Mouse (Mus musculus) cerebellum, adult 2 months (tissue): ENCODE data around the gene Parva. TPM values are rescaled to one million over a fixed set of nuclear protein-coding genes. Genes with fewer than 3 reads are reported as not detected.

Source experiments
- DNase-seq, 2 experiments: peaks; one replicate each; pipeline ENCODE4 v3.0.0; 2021
- H3K27ac ChIP-seq: fragments of 200-500 bp; 2 replicates; pipeline ENCODE4 v1.5.1; 2012; ENCODE audit warnings: low read length, control low read depth, inconsistent platforms; ENCODE audit not compliant: insufficient read depth
- H3K27me3 ChIP-seq: fragments of 200-500 bp; 2 replicates; pipeline ENCODE4 v1.6.1; 2012; ENCODE audit warnings: inconsistent platforms, mild to moderate bottlenecking, low read length, moderate library complexity; ENCODE audit not compliant: control insufficient read depth, insufficient read depth
- H3K4me1 ChIP-seq: fragments of 200-500 bp; 2 replicates; pipeline ENCODE4 v1.6.1; 2011; ENCODE audit warnings: low read length; ENCODE audit not compliant: control insufficient read depth, insufficient read depth
- H3K4me3 ChIP-seq: fragments of 200-500 bp; replicated peaks from 2 replicates; pipeline ENCODE3; 2011; ENCODE audit warnings: mild to moderate bottlenecking, low read depth, low read length, control low read depth; ENCODE audit not compliant: insufficient read depth
- CTCF ChIP-seq: fragments of 200-500 bp; IDR thresholded peaks from 2 replicates; pipeline ENCODE4 v1.5.1; 2011; ENCODE audit warnings: low read depth, mild to moderate bottlenecking, control low read depth, low read length, moderate library complexity, borderline replicate concordance; ENCODE audit not compliant: insufficient read depth
- POLR2A ChIP-seq: fragments of 200-500 bp; IDR thresholded peaks from 2 replicates; pipeline ENCODE4 v1.6.1; 2011; ENCODE audit warnings: low read length, control low read depth, borderline replicate concordance; ENCODE audit not compliant: insufficient read depth
- WGBS: fragments of 180-500 bp; shearing (Covaris S2); methylation state at CpG from one replicate; pipeline ENCODE4 v1.1.7; 2018; 5-methylcytosine and 5-hydroxymethylcytosine counted together
- polyA plus RNA-seq: library from polyadenylated mRNA; depleted of rRNA; stranded (reverse); fragments of >200 nt; gene quantifications from 2 replicates; pipeline ENCODE4 v1.2.3, GENCODE M21; 2012

Parva gene
- polyA plus RNA-seq, 1 experiment = 67.5 TPM

- no peak for DNase-seq
- Histone ChIP-seq H3K4me1 (peaks cover 18% of the 10 kb centered on the region), H3K4me3 (no peak overlapping the region), H3K27me3 (no peaks in the 10 kb centered on the region), H3K27ac (no peak overlapping the region)
- 83% methylated on average over 6 of the region's 6 CpGs for WGBS
- no peak for TF ChIP-seq CTCF
- TF ChIP-seq POLR2A = no peak
Measured at GRCm38 (mm10) chr7:112454380-112454779, 27.1 kb downstream of the Parva start.

DNA sequence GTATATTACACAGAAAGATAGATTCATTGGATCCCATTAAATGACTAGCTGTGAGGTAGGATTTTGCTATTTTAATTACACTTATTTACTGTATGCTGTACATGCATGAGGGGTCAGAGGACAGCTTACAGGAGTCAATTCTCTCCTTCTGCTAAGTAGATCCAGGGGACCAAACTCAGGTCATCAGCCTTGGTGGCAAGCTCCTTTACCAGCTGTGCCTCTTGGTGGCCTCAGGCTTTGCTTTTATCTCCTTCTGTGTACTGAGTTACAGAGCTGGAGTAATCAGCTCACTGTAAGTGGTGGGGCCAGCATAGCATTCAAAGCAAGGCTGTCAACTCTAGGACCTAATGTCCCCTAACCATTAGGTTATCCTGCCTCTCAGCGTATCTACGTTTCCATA lies 27.6 kb downstream of the Parva start:
- Histone ChIP-seq H3K27ac (no peak overlapping the region), H3K27me3 (no peaks in the 10 kb centered on the region), H3K4me3 (no peak overlapping the region), H3K4me1 (peaks cover 18% of the 10 kb centered on the region)
- no peak for TF ChIP-seq CTCF
- TF ChIP-seq POLR2A = no peak
- WGBS = 94% methylated on average over 2 of the region's 2 CpGs
- DNase-seq = no peak

- no peak overlapping the region for H3K27ac ChIP-seq
- H3K27me3 ChIP-seq = no peaks in the 10 kb centered on the region
- peaks cover 18% of the 10 kb centered on the region for H3K4me1 ChIP-seq
- no peak overlapping the region for H3K4me3 ChIP-seq
- no peak for DNase-seq
- TF ChIP-seq CTCF = no peak
- no peak for TF ChIP-seq POLR2A
- WGBS = 66% methylated on average over 5 of the region's 5 CpGs
Measured at GRCm38 (mm10) chr7:112455566-112456110, 28.3 kb downstream of the Parva start.

DNA sequence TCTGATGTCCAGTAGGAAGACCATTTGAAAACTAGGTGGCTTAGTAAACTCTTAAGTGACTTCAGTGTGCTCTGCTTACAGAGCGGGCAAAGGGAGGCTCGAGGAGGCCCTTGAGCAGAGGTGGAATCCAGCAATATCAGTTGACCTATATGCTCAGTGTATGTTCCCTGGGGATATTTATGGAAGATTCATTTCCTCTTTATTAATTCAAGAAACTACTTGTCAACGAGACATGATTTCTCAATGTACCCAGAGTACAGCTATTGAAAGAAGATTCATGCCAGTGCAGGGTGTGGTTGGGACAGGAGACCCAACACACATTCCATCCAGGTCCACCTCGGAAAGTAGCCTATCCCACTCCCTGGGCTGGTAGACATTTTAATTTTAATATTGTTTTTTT lies 30.1 kb downstream of the Parva start:
- Histone ChIP-seq H3K4me3 (no peak overlapping the region), H3K27ac (no peak overlapping the region), H3K27me3 (no peaks in the 10 kb centered on the region), H3K4me1 (peaks cover 18% of the 10 kb centered on the region)
- WGBS = 99% methylated on average over 4 of the region's 4 CpGs
- no peak for DNase-seq
- TF ChIP-seq CTCF (no peak), POLR2A (no peak)

DNA sequence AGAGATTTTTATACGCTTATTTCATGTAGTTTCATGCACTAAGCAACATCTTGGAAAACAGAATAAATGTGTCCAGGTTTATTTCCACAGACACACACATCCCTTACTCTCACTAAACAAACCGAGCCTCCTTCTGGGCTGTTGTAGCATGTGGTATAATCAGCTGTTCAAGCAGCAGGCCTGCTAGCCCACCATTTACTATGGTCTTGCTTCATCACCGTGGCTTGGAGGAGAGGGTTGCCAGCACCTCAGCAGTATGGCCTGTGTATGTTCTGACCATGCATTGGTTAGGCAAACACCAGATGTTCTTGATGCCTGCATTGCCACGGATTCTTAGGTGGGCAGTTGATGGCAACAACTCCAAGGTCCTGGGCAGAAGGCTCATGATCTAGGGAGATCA lies 30.6 kb downstream of the Parva start:
- no peak for DNase-seq
- no peak overlapping the region for H3K4me3 ChIP-seq
- TF ChIP-seq CTCF (no peak), POLR2A (no peak)
- 62% methylated on average over 4 of the region's 4 CpGs for WGBS
- H3K27me3 ChIP-seq = no peaks in the 10 kb centered on the region
- peaks cover 18% of the 10 kb centered on the region for H3K4me1 ChIP-seq
- no peak overlapping the region for H3K27ac ChIP-seq

GRCm38 (mm10) chr7:112458440-112458839 lies 31.1 kb downstream of the Parva start:
- Histone ChIP-seq H3K27ac (no peak overlapping the region; the same call in 1 of the 2 replicates), H3K27me3 (no peaks in the 10 kb centered on the region), H3K4me3 (no peak overlapping the region), H3K4me1 (peaks cover 18% of the 10 kb centered on the region)
- no peak for TF ChIP-seq POLR2A
- TF ChIP-seq CTCF = no peak
- peak; percentile 73 to 82 for DNase-seq
- WGBS = 19% methylated on average over 5 of the region's 5 CpGs

- no peak for DNase-seq
- 61% methylated on average over 2 of the region's 2 CpGs for WGBS
- no peak for TF ChIP-seq POLR2A
- TF ChIP-seq CTCF = no peak
- no peak overlapping the region for H3K27ac ChIP-seq
- peaks cover 11% of the 10 kb centered on the region for H3K4me1 ChIP-seq
- no peaks in the 10 kb centered on the region for H3K27me3 ChIP-seq
- no peak overlapping the region for H3K4me3 ChIP-seq
Measured at GRCm38 (mm10) chr7:112463074-112463473, 35.8 kb downstream of the Parva start.

GRCm38 (mm10) chr7:112465920-112466319 lies 38.6 kb downstream of the Parva start:
- Histone ChIP-seq H3K27ac (no peak overlapping the region), H3K4me3 (no peak overlapping the region), H3K27me3 (no peaks in the 10 kb centered on the region), H3K4me1 (peaks cover 4% of the 10 kb centered on the region)
- DNase-seq = no peak
- TF ChIP-seq POLR2A (no peak), CTCF (no peak)
- WGBS = 84% methylated on average over 3 of the region's 3 CpGs

DNA sequence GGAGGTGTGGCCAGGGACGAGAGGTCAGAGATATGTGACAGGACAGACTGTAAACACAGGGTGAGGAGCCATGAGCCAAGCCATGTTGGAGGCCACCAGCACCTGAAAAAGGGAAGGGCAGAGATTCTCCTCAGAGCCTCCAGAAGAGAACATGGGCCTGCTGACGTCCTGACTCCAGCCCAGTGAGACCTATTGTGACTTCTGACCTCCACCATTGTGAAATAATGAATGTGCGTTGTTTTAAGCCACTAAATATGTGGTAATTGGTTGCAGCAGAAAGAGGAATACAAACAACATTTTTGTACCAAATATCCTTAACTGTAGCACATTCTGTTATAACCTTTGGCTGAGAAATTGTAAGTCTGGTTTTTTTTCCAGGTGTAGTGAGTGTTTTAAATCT lies 39.5 kb downstream of the Parva start:
- 95% methylated on average over 3 of the region's 3 CpGs for WGBS
- Histone ChIP-seq H3K27ac (no peak overlapping the region), H3K4me1 (peaks cover 4% of the 10 kb centered on the region), H3K4me3 (no peak overlapping the region), H3K27me3 (no peaks in the 10 kb centered on the region)
- no peak for DNase-seq
- no peak for TF ChIP-seq POLR2A
- no peak for TF ChIP-seq CTCF
